Mouse (Mus musculus): ENCODE measurements around the gene Traip.

DNA sequence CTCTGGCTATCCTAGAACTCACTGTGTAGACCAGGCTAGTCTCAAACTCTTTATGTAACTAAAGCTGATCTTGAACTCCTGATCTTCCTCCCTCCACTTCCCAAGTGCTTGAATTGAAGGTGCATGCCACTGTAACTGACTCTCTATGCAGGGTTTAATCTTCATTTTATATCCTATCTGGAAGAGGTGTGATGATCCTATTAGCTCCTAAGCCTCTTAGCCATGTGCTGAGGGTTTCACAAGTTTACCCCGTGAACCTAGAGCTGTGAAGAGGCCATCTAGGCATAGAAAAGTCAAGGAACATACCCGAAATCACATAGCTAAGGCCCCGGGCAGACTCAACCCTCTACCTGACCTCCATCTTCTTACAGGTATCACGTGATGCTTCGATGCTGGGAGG is 30.5 kb upstream of the Traip start:
- no peak for TF ChIP-seq CTCF (IDR thresholded peaks at IDR 0.05; ENCODE audit: low read depth)
- no peak for TF ChIP-seq EP300 (optimal IDR thresholded peaks at IDR 0.05)

Data from stomach, postnatal 0 days (tissue).